8 mouse cellular contexts compared by ENCODE assay signal in the genomic region with DNA sequence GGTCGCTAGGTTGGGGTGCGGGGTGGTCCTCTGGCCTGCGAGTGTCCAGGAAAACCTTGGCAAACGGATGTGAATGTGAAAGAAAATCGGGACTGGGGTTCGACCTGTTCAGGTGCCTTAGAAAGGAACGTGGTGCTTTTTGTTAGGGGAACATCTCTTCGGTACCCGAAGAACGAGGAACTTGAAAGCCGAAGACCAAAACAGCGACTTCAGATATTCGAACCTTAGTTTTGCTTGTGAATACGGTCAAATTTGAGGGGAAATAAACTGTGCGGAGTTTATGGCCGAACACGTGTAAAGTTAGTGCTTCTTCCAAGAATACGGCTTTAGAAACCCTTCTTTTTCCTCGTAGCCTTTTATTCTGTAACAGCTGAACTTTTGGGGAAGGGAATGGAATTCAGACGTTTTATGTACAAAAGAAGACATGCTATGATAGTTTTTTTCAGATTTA. TPM values are rescaled to one million over a fixed set of nuclear protein-coding genes. Genes with fewer than 3 reads are reported as not detected.
DNase-seq lines count a peak whose midpoint lies in the region; ATAC-seq lines count a peak whose summit lies in the region.

No protein-coding gene starts in this region.

- H3K27me3 ChIP-seq in kidney, embryonic 15.5 days, result no peaks in the 10 kb centered on the region
- no peaks in the 10 kb centered on the region for H3K27me3 ChIP-seq in hindbrain, embryonic 10.5 days (ENCODE audit: insufficient read depth, poor library complexity, severe bottlenecking)

- no peaks in the 10 kb centered on the region for H3K9me3 ChIP-seq in kidney, embryonic 15.5 days (replicated peaks)
- H3K9me3 ChIP-seq in hindbrain, embryonic 10.5 days, result peaks cover 8% of the 10 kb centered on the region; the same call in 1 of the 2 replicates

- peak overlapping the region; percentile 99 for H3K9ac ChIP-seq in kidney, embryonic 15.5 days

- peak overlapping the region; percentile 91 for H3K4me3 ChIP-seq in kidney, embryonic 15.5 days (replicated peaks)
- peak overlapping the region; percentile 92 for H3K4me3 ChIP-seq in hindbrain, embryonic 10.5 days

- peak overlapping the region; percentile 70 for H3K4me2 ChIP-seq in kidney, embryonic 15.5 days

- no peak for ATAC-seq in kidney, embryonic 15.5 days (replicated peaks; ENCODE audit: low FRiP score)
- no peak for ATAC-seq in megakaryocyte progenitor cell, adult 5-6 weeks (replicated peaks; ENCODE audit: poor library complexity)

- under 1% methylated on average over 20 of the region's 20 CpGs for WGBS in kidney, embryonic 15.5 days
- WGBS in hindbrain, embryonic 10.5 days, result under 1% methylated on average over 20 of the region's 20 CpGs

- peaks cover 28% of the 10 kb centered on the region for H3K4me1 ChIP-seq in kidney, embryonic 15.5 days
- H3K4me1 ChIP-seq in hindbrain, embryonic 10.5 days (replicated peaks), result peaks cover 28% of the 10 kb centered on the region

- peak overlapping the region; percentile 98 for H3K27ac ChIP-seq in kidney, embryonic 15.5 days
- H3K27ac ChIP-seq in hindbrain, embryonic 10.5 days, result peak overlapping the region; percentile 100

- intact Hi-C loops in left cerebral cortex, postnatal 4 days (cut with DNase I), result no loop called here

- DNase-seq in kidney, postnatal 4 days, result no peak
- peak; percentile 28 for DNase-seq in NIH3T3 (ENCODE audit: low read depth)
- DNase-seq in hindbrain, embryonic 10.5 days (ENCODE audit: low spot score), result no peak
- peak; percentile 20 for DNase-seq in mesoderm, embryonic 11.5 days (ENCODE audit: low read depth, low spot score)
- no peak for DNase-seq in left cerebral cortex, postnatal 4 days
- DNase-seq in urinary bladder, postnatal 14 days (ENCODE audit: low spot score), result no peak

- peaks cover 3% of the 10 kb centered on the region; the same call in 1 of the 2 replicates for H3K36me3 ChIP-seq in kidney, embryonic 15.5 days
- peaks cover 7% of the 10 kb centered on the region for H3K36me3 ChIP-seq in hindbrain, embryonic 10.5 days

RNA-seq across cellular contexts. Expression of a gene that starts 1.0 kb away (rescaled TPM):
- 47.9 and 49.1 TPM in 2 replicates for polyA plus RNA-seq in kidney, embryonic 15.5 days (2015; fragmentation: Nextera tagmentation; extraction: Ambion mirVana)
- 51.6 and 59.5 TPM in 2 replicates for polyA plus RNA-seq in hindbrain, embryonic 10.5 days (2016; fragmentation: Nextera tagmentation; extraction: Ambion mirVana)
- 164 and 166 TPM in 2 replicates for total RNA-seq in megakaryocyte progenitor cell, adult 5-6 weeks (2015)
- 116 and 129 TPM in 2 replicates for total RNA-seq in megakaryocyte progenitor cell, adult 5-6 weeks (2017)
- 100 to 1,000 TPM; 183 to 192 TPM for total RNA-seq in left cerebral cortex, postnatal 4 days (2021)

Comparison
In these comparisons a context has a peak if more than half of its experiments do, and no peak if none do; other contexts are left out.
1. DNase-seq: peak in NIH3T3 (single experiment) and mesoderm, embryonic 11.5 days (single experiment); none in kidney, postnatal 4 days (0 of 2), hindbrain, embryonic 10.5 days (single experiment), left cerebral cortex, postnatal 4 days (single experiment) and urinary bladder, postnatal 14 days (single experiment).